Mouse (Mus musculus) embryonic facial prominence, embryonic 14.5 days (tissue): Measurements from ENCODE around the gene Pnmal2. TPM values are rescaled to one million over a fixed set of nuclear protein-coding genes. Genes with fewer than 3 reads are reported as not detected.

Experiments
- ATAC-seq: fragments of 200-750 bp; cut with Nextera tagmentation; 2 replicates; pipeline ENCODE4 v1.8.0; 2017; ENCODE audit warnings: low read depth, moderate number of reproducible peaks, moderate TSS enrichment
- DNase-seq: peaks from one replicate; pipeline ENCODE4 v3.0.0-alpha.2; 2015; ENCODE audit warnings: low spot score
- H3K27ac ChIP-seq: fragments of 300-500 bp; sonication (generic); replicated peaks from 2 replicates; pipeline ENCODE4 v1.5.1; 2014; ENCODE audit warnings: low read depth, mild to moderate bottlenecking, low read length, moderate library complexity
- H3K27me3 ChIP-seq: fragments of 300-500 bp; sonication (generic); replicated peaks from 2 replicates; pipeline ENCODE4 v1.6.1; 2014; ENCODE audit warnings: low read length; ENCODE audit not compliant: control insufficient read depth, insufficient read depth
- H3K36me3 ChIP-seq: fragments of 300-500 bp; sonication (generic); 2 replicates; pipeline ENCODE4 v1.6.1; 2014; ENCODE audit warnings: low read length, mixed read lengths; ENCODE audit not compliant: control insufficient read depth, insufficient read depth
- H3K4me1 ChIP-seq: fragments of 300-500 bp; sonication (generic); 2 replicates; pipeline ENCODE4 v1.6.1; 2014; ENCODE audit warnings: antibody characterized with exemption, low read length; ENCODE audit not compliant: control insufficient read depth, insufficient read depth
- H3K4me2 ChIP-seq: fragments of 300-500 bp; sonication (generic); 2 replicates; pipeline ENCODE4 v1.6.1; 2014; ENCODE audit warnings: low read depth, mild to moderate bottlenecking, low read length, moderate library complexity, mixed read lengths
- H3K4me3 ChIP-seq: fragments of 300-500 bp; sonication (generic); 2 replicates; pipeline ENCODE4 v1.5.1; 2014; ENCODE audit warnings: low read depth, mild to moderate bottlenecking, low read length
- H3K9ac ChIP-seq: fragments of 300-500 bp; sonication (generic); 2 replicates; pipeline ENCODE4 v1.6.1; 2014; ENCODE audit warnings: low read depth, mild to moderate bottlenecking, low read length, moderate library complexity, mixed read lengths
- H3K9me3 ChIP-seq: fragments of 300-500 bp; sonication (generic); 2 replicates; pipeline ENCODE4 v1.6.1; 2016; ENCODE audit warnings: low read length; ENCODE audit not compliant: control insufficient read depth
- WGBS: fragments of 180-500 bp; shearing (Covaris S2); extraction: QIAGEN DNeasy Blood & Tissue Kit; methylation state at CpG from one replicate; pipeline ENCODE4 v1.1.7; 2014; 5-methylcytosine and 5-hydroxymethylcytosine counted together
- polyA plus RNA-seq: library from polyadenylated mRNA; unstranded; fragments of >200 nt; fragmentation: Nextera tagmentation; extraction: Ambion mirVana; gene quantifications from 2 replicates; pipeline ENCODE4 v1.2.1, GENCODE M21; 2014

The Pnmal2 gene
- polyA plus RNA-seq, 1 experiment from 2014 or later, result 20.9 TPM

- H3K4me1 ChIP-seq, result peaks cover 38% of the 10 kb centered on the region
- no peaks in the 10 kb centered on the region for H3K27me3 ChIP-seq
- H3K4me3 ChIP-seq, result peak overlapping the region; percentile 8; the same call in 1 of the 2 replicates
- peak overlapping the region; percentile 17 for H3K4me2 ChIP-seq
- H3K36me3 ChIP-seq, result peaks cover 50% of the 10 kb centered on the region
- WGBS, result 68% methylated on average over 7 of the region's 7 CpGs
- DNase-seq (no peak), ATAC-seq (no peak)
- peak overlapping the region; percentile 45; the same call in 1 of the 2 replicates for H3K9ac ChIP-seq
- peak overlapping the region; percentile 39 for H3K27ac ChIP-seq
- H3K9me3 ChIP-seq, result no peaks in the 10 kb centered on the region
Measured at GRCm38 (mm10) chr7:16920150-16920579, 24.3 kb upstream of the Pnmal2 start.

GRCm38 (mm10) chr7:16920818-16921791 lies 23.4 kb upstream of the Pnmal2 start:
- DNase-seq (peak; percentile 72), ATAC-seq (no peak)
- Histone ChIP-seq H3K4me1 (peaks cover 38% of the 10 kb centered on the region), H3K4me2 (peak overlapping the region; percentile 92), H3K9me3 (no peaks in the 10 kb centered on the region), H3K27me3 (no peaks in the 10 kb centered on the region), H3K4me3 (peak overlapping the region; percentile 99), H3K36me3 (peaks cover 40% of the 10 kb centered on the region), H3K9ac (peak overlapping the region; percentile 97), H3K27ac (peak overlapping the region; percentile 96)
- 29% methylated on average over 18 of the region's 21 CpGs for WGBS

GRCm38 (mm10) chr7:16921881-16922335 lies 22.6 kb upstream of the Pnmal2 start:
- ATAC-seq, result no peak
- H3K36me3 ChIP-seq, result peaks cover 32% of the 10 kb centered on the region
- peak overlapping the region; percentile 96 for H3K27ac ChIP-seq
- 16% methylated on average over 5 of the region's 6 CpGs for WGBS
- peaks cover 38% of the 10 kb centered on the region for H3K4me1 ChIP-seq
- H3K4me3 ChIP-seq, result peak overlapping the region; percentile 99
- peak overlapping the region; percentile 97 for H3K9ac ChIP-seq
- DNase-seq, result no peak
- no peaks in the 10 kb centered on the region for H3K27me3 ChIP-seq
- H3K9me3 ChIP-seq, result no peaks in the 10 kb centered on the region
- peak overlapping the region; percentile 92 for H3K4me2 ChIP-seq

GRCm38 (mm10) chr7:16922360-16922973 lies 22.0 kb upstream of the Pnmal2 start:
- no peaks in the 10 kb centered on the region for H3K9me3 ChIP-seq
- H3K4me3 ChIP-seq, result peak overlapping the region; percentile 99
- H3K4me1 ChIP-seq, result peaks cover 38% of the 10 kb centered on the region
- 37% methylated on average over 9 of the region's 10 CpGs for WGBS
- peak overlapping the region; percentile 96 for H3K27ac ChIP-seq
- peaks cover 27% of the 10 kb centered on the region for H3K36me3 ChIP-seq
- ATAC-seq (no peak), DNase-seq (no peak)
- peak overlapping the region; percentile 92 for H3K4me2 ChIP-seq
- no peaks in the 10 kb centered on the region for H3K27me3 ChIP-seq
- peak overlapping the region; percentile 97 for H3K9ac ChIP-seq

GRCm38 (mm10) chr7:16923283-16924036 lies 21.0 kb upstream of the Pnmal2 start:
- ATAC-seq (no peak), DNase-seq (no peak)
- H3K4me3 ChIP-seq, result peak overlapping the region; percentile 99
- under 1% methylated on average over 28 of the region's 57 CpGs for WGBS
- H3K36me3 ChIP-seq, result peaks cover 17% of the 10 kb centered on the region
- no peaks in the 10 kb centered on the region for H3K27me3 ChIP-seq
- peak overlapping the region; percentile 92 for H3K4me2 ChIP-seq
- peak overlapping the region; percentile 97 for H3K9ac ChIP-seq
- peak overlapping the region; percentile 96 for H3K27ac ChIP-seq
- H3K4me1 ChIP-seq, result peaks cover 38% of the 10 kb centered on the region
- H3K9me3 ChIP-seq, result no peaks in the 10 kb centered on the region

- 2% methylated on average over 44 of the region's 64 CpGs for WGBS
- Histone ChIP-seq H3K4me2 (peak within 1 kb of the TSS; percentile 92), H3K36me3 (peaks cover 9% of the 10 kb centered on the region; the same call in 1 of the 2 replicates), H3K9me3 (no peaks in the 10 kb centered on the region), H3K27ac (peak within 1 kb of the TSS; percentile 96), H3K9ac (peak within 1 kb of the TSS; percentile 97), H3K27me3 (no peaks in the 10 kb centered on the region), H3K4me3 (peak within 1 kb of the TSS; percentile 99), H3K4me1 (peaks cover 35% of the 10 kb centered on the region)
- peak; percentile 100 for DNase-seq
- ATAC-seq, result peak; percentile 95
Measured at GRCm38 (mm10) chr7:16924037-16924834, 20.2 kb upstream of the Pnmal2 start, which contains the start of gene Calm3. Gene Calm3 (minus strand): TSS chr7:16924114.

GRCm38 (mm10) chr7:16928341-16928740 lies 16.1 kb upstream of the Pnmal2 start:
- Histone ChIP-seq H3K27ac (no peak overlapping the region), H3K9ac (no peak overlapping the region), H3K36me3 (no peaks in the 10 kb centered on the region), H3K4me2 (no peak overlapping the region), H3K4me3 (no peak overlapping the region), H3K9me3 (no peaks in the 10 kb centered on the region), H3K4me1 (no peaks in the 10 kb centered on the region), H3K27me3 (no peaks in the 10 kb centered on the region)
- 39% methylated on average over 2 of the region's 2 CpGs for WGBS
- DNase-seq (no peak), ATAC-seq (no peak)
